Mouse (Mus musculus) lung, adult 2 months (tissue): Measurements from ENCODE around the gene Ern1.
A peak's percentile ranks its signal among the peaks of the same experiment; 100 is the strongest.

ENCODE experiments used
- CTCF ChIP-seq: fragments of 200-500 bp; IDR thresholded peaks from 2 replicates; pipeline ENCODE4 v1.5.1; 2011; ENCODE audit warnings: mild to moderate bottlenecking, low read length, control low read depth; ENCODE audit not compliant: insufficient read depth
- POLR2A ChIP-seq: fragments of 200-500 bp; IDR thresholded peaks from 2 replicates; pipeline ENCODE4 v1.6.1; 2011; ENCODE audit warnings: low read depth, mild to moderate bottlenecking, control low read depth, low read length, borderline replicate concordance; ENCODE audit errors: extremely low read depth

- TF ChIP-seq CTCF (no peak), POLR2A (peak; percentile 35; the same call in 1 of the 2 replicates)
These were observed 99.8 kb downstream of the Ern1 start, which contains the start of gene Icam2 for GRCm38 (mm10) chr11:106387791-106388216.
